ENCODE assay signal across 8 mouse cellular contexts in the genomic region with DNA sequence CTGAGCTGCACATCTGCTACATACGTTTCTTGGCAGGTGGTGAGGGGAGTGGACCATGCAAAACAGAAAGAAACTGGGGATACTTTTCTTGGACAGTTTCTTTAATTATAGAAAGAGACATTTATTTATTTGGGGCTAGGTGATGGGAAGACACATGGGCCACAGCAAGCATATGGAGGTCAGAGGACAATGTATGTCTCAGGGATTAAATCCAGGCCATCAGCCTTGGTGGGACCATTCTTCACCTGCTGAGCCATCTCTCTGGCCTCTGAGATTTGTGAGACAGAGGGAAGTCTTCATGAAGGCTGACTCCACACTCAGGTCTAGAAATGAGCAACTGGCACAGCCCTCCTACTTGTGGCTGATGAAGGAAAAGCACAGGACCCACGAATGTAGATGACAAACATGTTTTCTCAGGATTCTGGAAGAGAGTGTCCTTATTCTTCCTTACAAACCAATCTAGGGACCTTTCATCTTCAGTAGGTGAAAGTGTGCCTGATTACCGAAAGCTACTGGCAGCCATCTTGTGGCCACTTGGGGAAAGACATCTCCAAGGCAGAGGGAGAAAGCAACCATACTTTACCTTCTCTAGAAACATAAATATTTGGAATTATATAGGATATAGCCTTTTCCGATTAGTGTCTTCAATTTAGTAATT. TPM values are rescaled to one million over a fixed set of nuclear protein-coding genes. Genes with fewer than 3 reads are reported as not detected.
A peak's percentile ranks its signal among the peaks of the same experiment; 100 is the strongest.
DNase-seq lines count a peak whose midpoint lies in the region; ATAC-seq lines count a peak whose summit lies in the region.

No protein-coding gene starts in this region.

- peak; percentile 57 for ATAC-seq in activated CD4-positive, CD25-positive, alpha-beta regulatory T cell, adult 4 months

- WGBS in large intestine, adult 2 months = 21% methylated on average over 4 of the region's 4 CpGs

- peak; percentile 15 for DNase-seq in gastrocnemius, adult 18-20 months (ENCODE audit: low spot score)
- DNase-seq in gastrocnemius, adult 8-10 months (ENCODE audit: low spot score in 2 of 2) = no peak
- DNase-seq in 416B (ENCODE audit: low read depth) = peak; percentile 71
- peak; percentile 22 for DNase-seq in embryo, embryonic 11.5 days (ENCODE audit: low read depth, low spot score)
- peak; percentile 24 for DNase-seq in large intestine, adult 2 months (ENCODE audit: low read depth, low spot score)
- DNase-seq in lung, postnatal 25 days (ENCODE audit: low spot score) = peak; percentile 48
- peak; percentile 40 to 66 for DNase-seq in spleen, adult 18-20 months

RNA-seq across cellular contexts. Expression of a gene that starts 45.3 kb away (rescaled TPM):
- 1 to 10 TPM; 2.6 to 5.5 TPM for total RNA-seq in gastrocnemius, adult 18-20 months (2021)
- total RNA-seq in gastrocnemius, adult 8-10 months (2022) = 1 to 10 TPM; 1.8 to 4.1 (median 3.5) TPM
- polyA plus RNA-seq in activated CD4-positive, CD25-positive, alpha-beta regulatory T cell, adult 4 months (2017; shearing (Covaris generic)) = not detected
- 1.9 and 2.5 TPM in 2 replicates for polyA plus RNA-seq in large intestine, adult 2 months (2012; rRNA removed)

Comparison
In these comparisons a context has a peak if more than half of its experiments do, and no peak if none do; other contexts are left out.
1. DNase-seq: peak in gastrocnemius, adult 18-20 months (single experiment), 416B (single experiment), embryo, embryonic 11.5 days (single experiment), large intestine, adult 2 months (single experiment), lung, postnatal 25 days (single experiment) and spleen, adult 18-20 months (2 of 2); none in gastrocnemius, adult 8-10 months (0 of 2).